Mouse (Mus musculus) cerebellum, postnatal 10 days (tissue): ENCODE measurements around the gene Acadvl.
A peak's percentile ranks its signal among the peaks of the same experiment; 100 is the strongest.

Source experiments
- DNase-seq, 2 experiments: peaks; one replicate each; pipeline ENCODE4 v3.0.0; 2021; ENCODE audit warnings: mixed read lengths in 2 of 2

Gene Acadvl

DNA sequence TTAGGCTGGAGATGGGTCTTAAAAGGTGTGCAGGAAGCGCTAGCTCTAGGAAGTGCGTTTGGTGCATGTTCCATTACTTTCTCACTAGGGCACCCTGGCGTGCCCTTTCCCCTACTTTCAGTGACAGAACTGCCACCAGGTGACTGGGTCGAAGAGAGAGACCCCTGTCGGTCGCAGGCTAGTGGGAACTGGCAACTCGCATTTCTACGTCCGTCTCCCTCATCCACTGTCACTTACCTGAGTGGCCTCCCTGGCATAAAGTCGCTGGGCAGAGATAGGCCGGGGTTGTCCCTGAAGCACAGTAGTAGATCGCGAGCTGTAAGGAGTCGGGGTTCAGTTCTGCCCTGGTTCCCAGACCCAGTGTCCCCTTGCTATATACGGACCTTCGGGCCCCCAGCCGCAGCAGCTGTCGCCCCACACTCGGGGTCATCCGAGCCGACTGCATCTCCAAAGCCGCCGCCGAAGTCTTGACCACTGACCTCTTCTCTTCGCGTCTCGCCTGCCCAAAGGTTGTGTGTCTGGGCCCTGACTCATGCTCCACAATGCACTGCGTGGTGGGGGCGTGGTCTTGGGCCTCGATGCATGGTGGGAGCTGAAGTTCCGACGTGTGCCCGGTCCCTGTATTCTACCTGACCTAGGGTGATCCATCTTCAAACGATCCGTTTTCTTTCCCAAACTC lies at the start of gene Acadvl:
Gene Acadvl, minus strand, starts transcription at position 532 of the 679 bp plus-strand sequence.
- DNase-seq = peak; percentile 93 to 95

DNA sequence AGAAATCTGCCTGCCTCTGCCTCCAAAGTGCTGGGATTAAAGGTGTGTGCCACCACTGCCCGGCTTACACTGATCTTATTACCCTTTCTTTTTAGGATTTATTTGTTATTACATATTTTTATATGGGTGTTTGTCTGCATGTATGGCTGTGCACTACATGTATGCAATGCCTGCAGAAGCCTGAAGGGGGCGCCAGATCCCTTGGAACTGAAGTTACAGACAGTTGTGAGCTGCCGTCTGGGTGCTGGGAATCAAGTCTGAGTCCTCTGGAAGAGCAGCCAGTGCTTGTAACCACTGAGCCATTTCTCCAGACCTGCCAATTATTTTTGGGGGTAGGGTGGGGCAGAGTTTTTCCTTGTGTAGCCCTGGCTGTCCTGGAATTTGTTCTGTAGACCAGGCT lies 47.8 kb upstream of the Acadvl start:
- no peak for DNase-seq

DNA sequence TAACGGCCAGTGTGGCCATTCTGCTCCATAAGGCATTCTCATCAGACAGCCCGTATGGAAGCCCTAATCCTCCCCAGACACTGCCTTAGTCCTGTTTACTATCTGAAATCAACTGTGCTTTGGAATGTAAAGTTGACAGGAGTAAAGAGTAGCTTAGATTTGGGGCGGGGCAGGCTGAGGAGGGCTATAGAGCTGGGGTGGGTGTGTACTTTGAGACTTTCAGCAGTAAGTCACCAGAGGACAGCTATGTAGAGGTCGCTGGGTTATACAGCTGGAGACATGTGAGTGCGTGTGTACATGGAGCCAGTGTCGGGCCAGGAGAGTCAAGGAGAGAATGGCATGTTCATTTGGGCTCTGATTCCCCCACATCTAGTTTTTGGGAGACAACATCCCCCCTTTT lies 44.7 kb upstream of the Acadvl start:
- no peak for DNase-seq

DNA sequence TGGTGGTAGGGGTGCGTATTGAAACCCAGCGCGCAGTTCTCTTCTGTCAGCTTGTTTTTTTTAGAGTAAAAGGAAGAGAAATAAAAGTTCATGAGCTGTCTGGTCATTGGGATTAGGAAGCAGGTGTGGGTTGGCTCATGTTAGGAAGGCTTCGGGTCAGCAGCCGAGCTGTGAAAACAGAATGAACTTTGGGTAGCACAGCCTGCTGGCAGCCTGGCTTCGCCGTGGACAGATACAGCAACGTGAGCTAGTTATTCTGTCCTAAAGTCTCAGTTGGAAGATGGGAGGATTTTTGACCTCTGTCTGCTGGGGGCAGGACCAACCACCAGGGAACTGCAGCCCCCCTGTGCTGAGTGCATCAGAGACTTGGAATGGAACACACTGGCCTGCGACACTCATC lies 42.6 kb upstream of the Acadvl start:
- no peak for DNase-seq

DNA sequence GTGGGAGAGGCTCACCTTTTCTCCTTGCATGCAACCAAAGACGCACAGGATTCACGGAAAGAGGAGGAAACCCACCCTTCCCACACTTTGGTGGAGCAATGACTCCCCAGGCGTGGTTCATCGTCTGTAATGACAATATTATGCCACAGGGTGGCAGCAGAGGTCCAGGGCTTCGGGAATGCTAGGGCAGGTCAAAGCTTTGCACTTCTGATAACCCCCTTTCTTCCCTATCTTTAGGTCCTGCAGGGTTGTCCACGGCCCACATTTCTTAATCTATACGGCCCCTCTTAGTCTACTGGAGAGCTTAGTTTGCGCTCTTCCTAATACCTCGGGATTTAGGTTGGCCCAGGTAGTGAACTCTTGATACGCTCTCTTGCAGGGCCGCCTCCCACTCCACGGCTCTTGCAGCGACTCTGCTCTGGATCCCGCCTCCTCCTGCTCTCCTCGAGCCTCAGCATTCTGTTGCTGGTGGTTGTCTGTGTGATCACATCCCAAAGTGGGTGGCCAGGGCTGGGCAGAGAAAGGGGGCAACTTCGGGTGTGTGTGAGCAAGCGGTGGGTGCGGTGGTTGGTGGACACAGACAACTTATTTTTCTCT lies 40.5 kb upstream of the Acadvl start:
- peak; percentile 88 to 91 for DNase-seq

DNA sequence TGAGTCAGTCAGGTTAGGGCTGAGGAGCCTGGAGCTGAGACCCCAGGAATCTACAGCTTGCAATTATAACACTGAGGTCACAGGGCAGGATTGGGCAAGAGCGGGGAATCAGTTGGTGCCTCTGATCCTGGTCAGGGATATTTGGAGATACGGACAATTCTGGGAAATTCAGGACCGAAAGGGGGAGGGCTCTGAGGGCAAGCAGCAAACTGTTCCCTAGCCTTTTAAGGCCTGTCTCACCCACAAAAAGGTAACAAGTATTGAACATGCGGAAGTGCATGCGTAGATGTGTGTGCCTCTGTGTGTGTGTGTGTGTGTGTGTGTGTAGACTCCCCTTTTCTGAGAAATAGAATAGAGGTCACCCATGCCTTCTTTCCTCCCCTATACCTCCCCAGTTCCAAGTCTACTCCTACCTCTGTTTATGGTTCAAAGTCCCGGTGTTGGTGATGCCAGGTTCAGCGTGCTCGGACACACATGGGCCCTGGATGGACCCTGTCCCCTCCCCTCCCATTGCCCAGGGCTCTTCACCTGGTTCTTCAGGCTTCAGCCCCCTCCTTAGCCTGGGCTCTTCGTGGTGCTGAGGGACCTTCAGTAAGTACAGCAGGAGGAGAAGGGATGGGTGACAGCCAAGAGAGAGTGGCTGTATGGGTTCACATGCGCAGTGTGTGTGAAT lies 38.8 kb upstream of the Acadvl start, which contains the start of gene Asgr1:
Gene Asgr1, plus strand, starts transcription at position 188 of the 673 bp plus-strand sequence.
- no peak for DNase-seq

DNA sequence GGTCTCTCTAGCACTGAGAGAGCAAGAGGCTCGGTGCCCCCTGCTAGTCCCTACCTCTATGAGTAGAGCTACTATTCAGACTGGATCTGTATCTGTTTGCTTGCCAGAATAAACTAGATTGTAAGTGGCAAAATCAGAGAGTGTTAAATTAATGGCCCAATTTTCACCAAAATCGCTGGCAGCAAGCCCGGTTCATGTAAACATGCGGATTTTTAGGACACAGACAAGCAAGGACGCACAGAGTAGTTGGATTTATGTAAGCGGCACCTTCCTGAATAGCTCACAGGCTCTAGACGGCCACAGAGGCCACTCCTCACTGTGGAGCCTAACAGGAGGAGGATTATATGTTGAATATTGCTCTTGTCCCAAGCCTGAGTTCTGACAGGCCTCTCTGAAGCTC lies 37.9 kb upstream of the Acadvl start:
- DNase-seq = no peak

DNA sequence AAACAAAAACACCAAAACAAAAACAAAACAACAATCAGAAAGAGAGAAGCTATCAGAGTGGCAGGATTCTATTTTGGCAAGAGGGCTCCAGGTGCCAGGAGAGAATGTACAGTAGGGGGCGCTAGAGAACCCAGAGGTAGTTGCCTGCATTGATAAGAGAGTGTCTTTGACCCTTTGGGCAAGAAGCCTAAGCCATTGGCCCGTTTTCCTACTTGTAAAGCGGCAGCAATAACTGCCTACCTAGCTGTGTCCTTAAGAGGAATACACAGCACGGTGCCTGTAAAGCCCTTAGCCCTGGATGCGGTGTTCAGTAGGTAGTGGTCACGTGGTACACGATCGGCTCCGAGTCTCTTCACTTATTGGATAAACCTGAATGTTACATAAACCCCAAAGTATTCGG lies 34.6 kb upstream of the Acadvl start:
- DNase-seq = peak in 1 of 2 experiments; percentile 57

DNA sequence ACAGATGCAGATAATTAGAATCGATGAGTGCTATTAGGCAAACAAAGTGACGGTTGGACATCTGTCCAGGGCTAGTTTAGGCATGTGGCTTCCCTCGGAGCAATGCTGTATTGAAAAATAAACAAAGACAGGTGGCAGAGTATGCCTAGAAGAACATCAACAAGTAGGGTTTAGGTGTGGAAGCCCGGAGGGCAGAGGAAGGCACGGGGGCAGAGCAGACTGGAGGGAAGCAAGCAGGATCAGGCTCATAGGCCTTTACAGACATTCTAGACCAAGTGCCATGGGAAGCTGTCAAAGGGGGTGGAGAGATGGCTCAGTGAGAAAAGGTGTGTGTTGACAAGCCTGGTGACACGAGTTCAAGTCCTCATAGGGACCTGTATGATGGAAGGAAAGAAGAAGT lies 34.2 kb upstream of the Acadvl start:
- DNase-seq = no peak

DNA sequence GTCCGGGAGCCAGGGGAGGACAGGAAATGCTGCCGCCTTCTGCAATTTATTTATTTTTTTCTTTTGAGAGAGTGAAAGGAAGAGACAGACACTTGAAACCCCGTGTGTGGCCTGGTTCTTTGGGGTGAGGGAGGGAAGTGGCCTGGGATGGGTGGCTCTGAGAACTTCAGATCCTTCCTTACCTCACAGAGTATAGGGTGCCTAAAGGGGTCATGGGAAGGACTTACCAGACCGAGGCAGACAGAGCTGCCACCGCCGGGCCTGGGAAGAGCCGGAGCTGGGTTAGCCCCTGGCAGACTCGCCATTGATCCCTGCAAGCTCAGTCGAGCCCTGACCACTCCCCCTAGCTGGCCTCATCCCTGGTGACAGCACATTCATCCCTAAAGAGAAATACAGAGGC lies 30.2 kb upstream of the Acadvl start:
- no peak for DNase-seq

DNA sequence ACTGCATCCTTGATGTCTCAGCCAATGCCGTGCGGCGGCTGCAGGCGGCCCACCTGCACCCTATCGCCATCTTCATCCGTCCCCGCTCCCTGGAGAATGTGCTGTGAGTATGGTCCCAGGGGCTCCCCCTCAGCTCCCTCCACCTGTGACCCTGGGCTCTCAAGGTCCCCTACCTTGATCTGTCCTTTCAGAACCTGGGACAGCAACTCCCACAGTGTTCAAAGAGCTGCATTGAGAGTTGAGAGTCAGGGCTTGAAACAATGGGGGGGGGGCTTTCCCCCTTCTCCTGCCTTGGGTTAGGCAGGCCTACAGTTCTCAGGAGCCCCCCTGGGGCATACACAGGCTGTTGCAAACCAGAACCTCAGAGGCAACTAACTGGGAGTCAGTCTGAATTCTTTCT lies 28.5 kb upstream of the Acadvl start:
- DNase-seq = no peak

DNA sequence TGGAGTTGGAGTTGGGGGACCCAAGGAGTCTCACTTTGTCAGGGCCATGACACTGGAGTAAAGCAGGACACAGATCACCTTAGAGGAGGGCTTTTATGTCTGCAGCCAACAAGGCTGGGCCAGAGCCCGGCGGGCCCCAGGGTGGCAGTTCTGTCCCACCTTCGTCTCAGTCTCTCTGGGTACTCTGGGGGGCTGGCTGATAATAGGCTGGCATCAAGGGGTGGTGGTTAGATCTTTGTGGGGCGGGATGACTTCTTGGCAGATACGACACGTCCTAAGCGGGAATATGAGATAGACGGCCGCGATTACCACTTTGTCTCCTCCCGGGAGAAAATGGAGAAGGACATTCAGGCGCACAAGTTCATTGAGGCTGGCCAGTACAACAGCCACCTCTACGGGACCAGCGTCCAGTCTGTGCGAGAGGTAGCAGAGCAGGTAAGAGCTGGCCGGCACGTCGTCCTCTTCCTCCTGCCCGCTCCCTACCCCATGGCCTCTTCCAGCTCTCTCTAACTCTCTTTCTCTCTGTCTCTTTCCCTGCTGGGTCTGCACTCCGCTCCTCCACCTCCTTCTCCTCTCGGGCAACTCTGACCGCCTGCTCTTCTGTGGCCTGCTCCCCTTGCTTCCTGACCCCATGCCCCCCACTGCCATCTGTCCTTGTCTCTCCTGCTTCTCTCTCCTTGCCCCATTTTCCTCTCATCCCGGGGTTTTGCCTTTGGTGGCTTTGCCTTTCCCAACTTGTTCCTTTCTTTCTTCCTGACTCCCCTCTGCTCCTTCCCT lies 27.3 kb upstream of the Acadvl start:
- peak in 1 of 2 experiments; percentile 26 for DNase-seq

DNA sequence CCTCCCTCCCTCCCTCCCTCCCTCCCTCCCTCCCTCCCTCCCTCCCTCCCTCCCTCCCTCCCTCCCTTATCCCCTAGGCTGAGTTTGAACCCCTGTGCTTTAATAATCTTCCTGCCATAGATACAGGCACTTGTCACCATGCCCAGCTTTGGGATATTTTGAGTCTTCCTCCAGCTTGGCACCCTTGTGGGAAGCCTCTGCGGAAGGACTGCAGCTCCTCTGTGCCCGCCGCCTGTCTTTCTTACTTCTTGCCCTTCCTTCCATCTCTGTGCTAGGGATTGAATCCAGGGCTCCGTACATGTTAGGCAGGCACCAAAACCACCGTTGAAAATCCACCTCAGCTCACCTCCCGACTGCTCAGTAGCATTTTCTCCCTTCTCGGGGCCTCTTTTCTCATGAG lies 25.0 kb upstream of the Acadvl start:
- no peak for DNase-seq

DNA sequence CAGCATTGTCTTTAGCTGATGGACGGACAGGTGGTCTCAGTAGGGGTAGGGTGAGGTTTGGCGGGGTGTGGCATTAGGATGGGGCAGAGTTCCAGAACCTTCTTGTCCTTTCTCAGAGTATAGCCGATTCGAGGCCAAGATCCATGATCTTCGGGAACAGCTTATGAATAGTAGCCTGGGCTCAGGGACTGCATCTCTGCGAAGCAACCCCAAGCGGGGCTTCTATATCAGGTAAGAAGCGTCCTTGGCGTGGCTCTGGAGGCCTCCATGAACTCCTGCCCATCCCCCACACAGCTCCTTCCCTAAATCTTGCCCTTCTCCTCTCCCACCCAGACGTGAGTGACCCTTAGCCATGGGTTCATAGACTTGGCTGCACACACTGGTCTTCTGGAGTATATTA lies 24.4 kb upstream of the Acadvl start:
- no peak for DNase-seq

DNA sequence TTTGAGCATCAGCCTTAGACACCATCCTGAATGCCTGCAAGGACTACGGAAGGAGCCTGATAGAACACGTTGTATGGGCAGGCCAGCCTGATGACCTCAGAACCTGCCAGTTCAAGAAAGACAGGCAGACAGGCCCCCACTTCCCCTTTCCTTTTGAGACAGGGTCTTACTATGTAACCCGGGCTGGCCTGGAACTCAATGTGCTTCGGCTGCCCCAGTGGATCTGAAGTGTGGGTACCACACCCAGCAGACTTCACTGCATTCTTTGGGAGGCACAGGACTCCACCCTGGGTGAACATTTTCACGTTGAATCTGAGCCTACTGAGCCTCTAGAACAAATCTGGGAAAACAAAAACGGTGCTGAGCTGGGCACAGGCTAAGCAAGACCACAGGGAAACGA lies 23.0 kb upstream of the Acadvl start:
- DNase-seq = no peak

DNA sequence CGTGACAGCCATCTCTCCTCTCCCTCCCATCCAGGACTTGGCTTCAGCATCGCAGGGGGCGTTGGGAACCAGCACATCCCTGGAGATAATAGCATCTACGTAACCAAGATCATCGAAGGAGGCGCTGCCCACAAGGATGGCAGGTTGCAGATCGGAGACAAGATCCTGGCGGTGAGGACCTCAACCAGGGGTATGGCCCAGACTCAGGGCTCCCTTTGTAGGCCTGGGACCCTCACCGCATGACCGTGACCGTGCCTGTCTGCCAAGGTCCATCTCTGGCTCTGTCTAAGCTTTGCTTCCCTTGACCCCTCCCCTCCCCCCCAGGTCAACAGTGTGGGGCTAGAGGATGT lies 16.1 kb upstream of the Acadvl start:
- DNase-seq = no peak

DNA sequence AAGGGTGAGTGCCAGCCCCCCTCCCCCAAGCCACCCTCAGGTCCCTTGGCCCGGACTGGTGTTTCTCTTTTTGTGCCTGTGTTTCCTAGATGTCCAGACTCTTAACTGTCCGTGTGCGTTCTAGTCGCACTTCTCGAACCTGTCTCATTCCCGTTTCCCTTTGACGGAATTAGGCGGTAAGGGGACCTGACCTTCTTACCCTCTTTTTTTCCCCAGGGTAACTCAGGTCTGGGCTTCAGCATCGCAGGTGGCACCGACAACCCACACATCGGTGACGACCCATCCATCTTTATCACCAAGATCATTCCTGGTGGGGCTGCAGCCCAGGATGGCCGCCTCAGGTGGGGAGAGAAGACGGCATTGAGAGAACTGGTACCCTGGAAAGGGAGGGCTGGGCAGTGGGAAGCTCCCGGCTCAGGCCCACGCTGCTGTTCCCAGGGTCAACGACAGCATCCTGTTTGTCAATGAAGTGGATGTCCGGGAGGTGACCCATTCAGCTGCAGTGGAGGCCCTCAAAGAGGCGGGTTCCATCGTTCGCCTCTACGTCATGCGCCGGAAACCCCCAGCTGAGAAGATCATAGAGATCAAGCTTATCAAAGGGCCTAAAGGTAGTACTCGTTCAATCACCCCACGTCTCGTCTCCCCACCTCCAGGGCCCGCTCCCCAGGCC lies 15.6 kb upstream of the Acadvl start:
- DNase-seq = no peak

DNA sequence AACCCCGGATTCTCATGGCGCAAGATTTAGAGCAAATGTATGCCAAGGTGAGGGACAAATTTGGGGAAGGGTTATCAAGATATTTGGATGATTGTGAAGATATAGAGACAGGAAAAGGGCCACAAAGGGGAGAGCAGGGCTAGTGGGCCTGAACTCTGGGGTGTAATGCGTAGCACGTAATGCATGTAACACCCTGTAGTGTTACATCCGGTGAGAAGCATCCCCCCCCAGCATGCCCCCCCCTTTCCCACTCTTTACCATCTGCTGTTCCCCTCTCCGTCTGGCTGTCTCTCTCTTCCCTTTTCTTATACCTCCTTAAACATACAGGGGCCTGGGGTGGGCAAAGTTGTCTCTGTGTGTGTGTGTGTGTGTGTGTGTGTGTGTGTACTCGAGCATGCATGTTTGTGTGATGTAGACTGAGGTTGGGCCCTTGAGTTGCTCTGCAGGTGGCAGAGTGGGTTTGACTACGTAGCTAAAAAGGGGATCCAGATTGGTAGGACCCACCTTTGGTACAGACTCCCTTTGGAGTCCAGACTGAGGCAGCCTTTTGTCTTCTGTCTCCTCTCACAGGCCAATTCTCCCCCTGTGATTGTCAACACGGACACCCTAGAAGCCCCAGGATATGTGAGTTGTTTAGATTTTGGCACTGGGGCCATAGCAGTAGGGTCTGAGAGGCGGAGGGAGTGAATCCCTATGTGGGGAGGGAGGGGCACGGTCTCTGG lies 14.8 kb upstream of the Acadvl start:
- peak in 1 of 2 experiments; percentile 50 for DNase-seq

DNA sequence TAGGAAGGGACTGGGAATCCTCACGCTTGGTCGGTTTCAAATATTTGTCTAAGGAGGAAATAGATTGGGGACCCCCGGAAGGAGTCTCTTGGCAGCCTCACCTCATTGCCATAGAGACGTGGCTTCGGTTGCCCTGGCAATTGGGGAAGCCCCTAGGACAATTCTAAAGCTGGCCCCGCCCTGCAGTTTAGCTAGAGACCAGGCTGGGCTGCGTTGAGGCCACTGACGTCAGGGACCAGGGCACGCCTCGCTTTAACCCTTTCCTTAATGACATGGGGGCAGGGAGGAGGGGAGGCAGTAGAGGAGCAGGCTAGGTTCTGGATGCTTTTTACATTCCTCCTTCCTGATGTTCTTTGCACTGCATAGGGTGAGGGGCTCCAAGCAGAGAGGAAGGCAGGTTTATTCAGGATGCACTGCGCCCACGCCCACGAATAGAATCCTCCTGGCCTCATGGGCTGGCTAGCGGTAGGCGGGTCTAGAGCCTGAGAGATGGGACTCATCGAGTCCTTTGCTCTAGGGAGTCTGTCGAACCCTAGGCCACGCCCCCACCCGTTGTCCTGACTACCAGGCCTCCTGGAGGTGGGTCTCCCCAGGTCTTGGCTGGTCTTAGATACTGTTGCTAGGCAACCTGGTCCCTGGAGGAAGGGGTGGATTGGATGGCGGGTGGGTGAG lies 14.1 kb upstream of the Acadvl start:
- peak; percentile 92 to 95 for DNase-seq

DNA sequence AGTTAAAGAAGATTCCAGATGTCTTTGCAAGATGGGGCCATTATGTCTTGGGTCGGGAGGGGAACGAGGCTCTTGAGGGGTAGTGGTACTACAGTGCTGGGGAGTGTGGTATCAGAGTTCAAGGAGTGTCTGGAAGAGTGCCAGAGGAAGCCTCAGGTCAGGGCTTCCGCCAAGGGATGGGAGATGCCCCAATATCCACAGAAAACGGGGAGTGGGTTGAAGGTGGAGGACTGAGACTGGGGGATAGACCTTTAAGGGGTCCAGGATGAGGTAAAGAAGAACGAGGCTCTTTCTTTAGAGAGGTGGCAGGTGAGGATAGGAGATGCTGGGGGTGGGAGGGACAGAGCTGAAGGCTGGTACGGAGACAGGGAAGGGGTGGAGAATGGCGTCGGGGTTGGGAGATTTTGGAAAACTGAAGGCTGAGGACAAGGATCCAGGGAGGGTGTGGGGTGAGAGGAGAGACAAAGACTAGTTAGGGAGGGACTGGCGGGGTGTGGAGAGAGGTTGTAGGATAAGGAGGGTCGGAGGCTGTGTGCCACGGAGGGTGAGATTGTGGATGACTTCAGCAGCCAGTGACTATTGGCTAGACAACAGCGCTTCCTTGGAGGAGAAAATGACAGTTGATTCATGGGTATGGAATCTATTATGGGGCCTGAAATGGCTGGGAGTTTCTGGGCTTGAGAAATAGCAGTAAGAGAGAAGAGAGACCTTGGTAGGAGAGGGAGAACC lies 13.4 kb upstream of the Acadvl start:
- peak in 1 of 2 experiments; percentile 56 for DNase-seq

DNA sequence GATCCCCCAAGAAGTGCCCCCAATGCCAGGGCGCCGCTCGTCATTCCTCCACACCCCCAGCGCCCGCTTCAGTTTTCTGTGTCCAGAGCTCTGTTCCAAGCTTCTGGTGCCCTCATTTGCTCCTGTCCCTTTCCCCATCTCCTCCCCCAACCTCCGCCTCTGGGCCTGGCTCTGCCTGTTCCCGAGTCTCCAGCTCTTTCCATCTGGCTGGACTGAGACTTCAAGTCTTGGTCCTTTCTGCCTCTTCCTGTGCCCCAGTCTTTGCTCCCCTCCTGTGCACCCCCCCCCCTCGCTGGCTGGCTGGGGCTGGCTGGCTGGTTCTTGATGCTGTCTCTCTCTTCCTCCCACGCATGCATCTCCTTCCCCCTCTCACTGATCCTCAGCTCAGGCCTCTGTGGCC lies 12.2 kb upstream of the Acadvl start:
- DNase-seq = peak; percentile 64 to 70
